Mouse (Mus musculus): ENCODE measurements at regions not wholly inside any gene's neighbourhood (a gene's known extent, or its start where the extent isn't known, plus 50 kb on each side); places are given as distances from the start of the nearest gene placed in this dataset.

DNA sequence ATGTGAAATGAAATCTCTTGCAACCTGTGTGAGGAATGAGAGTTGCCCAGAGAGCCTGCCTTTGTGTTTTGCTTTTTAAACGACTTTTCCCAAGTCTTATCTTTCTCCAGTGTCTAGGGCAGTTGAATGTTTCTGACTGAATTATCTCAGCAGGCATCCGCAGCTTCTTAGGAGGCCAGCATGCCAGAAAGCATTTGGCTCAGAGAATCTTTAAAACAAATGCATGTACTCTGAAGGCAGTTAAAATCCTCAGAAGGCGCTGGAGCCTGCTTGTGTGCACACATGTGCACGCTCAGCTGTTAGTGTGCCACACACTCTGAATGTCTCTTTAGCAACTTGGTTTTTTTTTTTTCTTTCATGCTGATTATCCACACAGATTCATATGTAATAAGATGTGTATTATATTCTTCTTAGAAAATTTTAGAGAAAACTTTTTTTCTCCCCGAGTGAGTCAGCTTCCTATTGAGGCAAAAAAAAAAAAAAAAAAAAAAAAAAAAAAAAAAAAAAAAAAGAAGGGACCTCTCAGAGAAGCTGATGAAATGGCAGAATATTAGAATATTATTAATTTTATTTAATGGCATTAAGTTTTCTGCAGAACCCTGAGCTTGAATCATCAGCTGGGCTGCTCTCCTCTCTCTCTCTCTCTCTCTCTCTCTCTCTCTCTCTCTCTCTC, 201.9 kb downstream of the Tmem38b start:
- DNase-seq (ENCODE audit: low spot score in 2 of 2): no peak

DNA sequence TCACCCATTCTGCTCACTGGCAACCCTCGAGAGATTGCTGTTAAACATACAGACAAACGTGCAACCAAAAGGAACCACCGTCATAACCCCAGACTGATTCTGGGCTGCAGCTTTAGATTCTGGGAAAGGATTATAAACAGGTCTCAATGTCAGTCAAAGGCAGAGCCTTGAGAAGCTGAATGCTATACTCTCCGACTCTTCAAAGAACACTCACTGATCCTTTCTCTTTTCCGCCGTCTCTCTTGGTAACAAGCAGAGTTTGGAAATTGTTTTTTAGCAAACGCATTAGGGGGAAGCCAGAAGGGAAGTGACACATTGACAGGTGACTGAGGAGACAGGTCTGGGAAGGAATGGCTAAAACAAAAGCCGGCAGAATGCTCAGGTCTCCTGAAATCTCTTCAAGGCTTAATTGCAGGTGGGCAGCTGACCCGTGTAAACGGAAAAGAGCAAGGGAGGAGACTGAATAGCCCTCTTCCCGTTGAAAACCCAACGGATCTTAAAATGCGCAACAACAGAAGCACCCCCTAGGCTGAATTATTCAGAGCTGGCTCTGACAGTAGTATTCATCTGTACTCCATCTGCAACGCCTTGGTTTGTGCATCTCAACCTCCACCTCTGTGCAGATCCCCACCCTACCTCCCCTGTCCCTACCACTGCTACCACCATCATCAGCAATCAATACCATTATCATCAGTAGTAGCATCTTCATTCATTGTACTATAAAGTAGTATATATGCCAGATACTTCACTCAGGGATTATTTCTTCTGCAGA, 219.6 kb downstream of the Tmem38b start:
- no peak for DNase-seq (ENCODE audit: low spot score in 2 of 2)

DNA sequence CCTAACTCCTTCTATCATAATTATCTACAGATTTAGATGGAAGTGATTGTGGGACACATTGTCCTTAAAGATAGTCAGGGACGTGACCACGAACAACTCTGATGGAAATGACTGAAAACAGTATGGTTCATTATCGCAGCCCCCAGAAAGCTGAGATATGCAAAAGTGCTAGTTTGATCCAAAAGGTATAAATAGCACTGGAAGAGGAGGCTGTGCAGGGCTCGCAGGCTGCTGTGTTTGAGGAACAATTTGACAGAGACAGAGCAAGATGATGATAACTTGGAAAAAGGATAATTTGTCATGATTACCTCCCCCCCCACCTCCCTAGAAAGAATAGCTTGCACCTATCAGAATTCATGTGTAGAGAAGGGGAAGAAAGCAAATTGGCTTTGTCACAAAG, 238.5 kb downstream of the Tmem38b start:
- no peak for DNase-seq (ENCODE audit: low spot score in 2 of 2)

DNA sequence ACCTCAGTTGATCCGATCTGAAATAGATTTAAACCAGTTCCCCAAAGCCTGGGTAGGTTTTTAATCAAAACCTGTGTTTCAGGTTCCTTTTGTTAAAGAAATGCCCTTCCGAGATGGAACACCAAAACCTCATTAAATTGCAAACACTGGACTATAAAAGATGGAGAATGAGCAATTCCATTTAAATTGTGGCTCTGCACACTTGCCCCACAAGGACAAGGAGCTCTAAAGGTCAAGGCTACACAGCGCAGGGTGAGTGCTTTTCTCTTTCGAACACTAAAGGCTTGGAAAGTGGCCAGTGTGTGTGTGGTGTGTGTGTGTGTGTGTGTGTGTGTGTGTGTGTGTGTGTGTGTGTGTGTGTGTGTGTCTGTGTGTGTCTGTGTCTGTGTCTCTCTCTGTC, 246.1 kb downstream of the Tmem38b start:
- DNase-seq (ENCODE audit: low spot score in 2 of 2): no peak

DNA sequence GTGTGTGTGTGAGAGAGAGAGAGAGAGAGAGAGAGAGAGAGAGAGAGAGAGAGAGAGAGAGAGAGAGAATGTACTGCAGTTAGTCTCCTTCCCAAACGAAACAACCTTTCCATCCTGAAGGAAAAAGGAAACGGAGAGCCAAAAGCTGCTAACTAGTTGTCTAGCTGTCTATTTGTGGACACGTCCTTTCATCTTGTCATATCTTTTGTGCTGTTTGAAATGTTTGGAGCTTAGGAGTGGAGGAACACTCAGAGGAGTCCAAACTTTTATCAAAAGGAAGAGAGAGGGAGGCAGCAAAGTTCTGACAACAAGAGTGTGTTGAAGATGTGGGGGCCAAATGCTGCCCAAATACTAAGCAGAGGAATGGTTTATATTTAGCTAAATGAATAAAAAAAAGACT, 246.6 kb downstream of the Tmem38b start:
- DNase-seq (ENCODE audit: low spot score in 2 of 2): no peak

DNA sequence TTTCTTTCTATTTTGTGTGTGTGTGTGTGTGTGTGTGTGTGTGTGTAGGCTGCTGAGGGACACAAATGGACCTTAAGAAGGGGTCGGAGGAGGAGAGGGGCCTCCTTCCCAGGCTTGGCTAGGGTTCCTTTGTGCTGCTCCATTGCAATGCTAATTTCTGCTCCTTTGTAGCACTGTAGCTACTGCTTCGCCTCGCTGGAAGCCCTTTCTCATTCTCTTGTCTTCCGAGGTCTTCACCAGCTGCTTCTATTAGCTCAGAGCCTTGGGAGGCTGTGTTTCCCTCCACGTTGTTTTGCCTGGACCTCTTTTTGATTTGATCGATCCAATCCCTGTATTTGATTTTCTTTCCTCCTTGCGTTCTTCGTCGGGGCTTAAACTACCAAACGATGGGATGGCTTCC, 247.1 kb downstream of the Tmem38b start:
- no peak for DNase-seq (ENCODE audit: low spot score in 2 of 2)

DNA sequence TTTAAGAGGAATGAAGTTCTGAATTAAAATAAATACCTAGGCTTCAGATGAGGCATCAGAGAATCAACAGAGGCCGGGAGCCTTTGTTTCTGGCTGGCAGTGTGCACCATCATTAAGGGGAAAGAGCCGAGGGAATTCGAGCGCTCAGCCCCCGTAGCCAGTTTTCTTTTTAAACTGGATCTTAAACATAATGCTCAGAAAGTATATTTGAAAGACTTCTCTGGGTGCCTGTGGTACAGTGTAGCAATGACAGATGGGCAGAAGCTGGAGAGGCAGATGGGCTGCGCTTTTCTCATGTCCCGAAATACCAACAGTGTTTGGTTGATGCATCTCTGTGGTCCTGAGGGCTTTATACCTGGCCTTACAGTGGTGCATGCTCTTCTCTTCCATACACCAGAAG, 247.6 kb downstream of the Tmem38b start:
- DNase-seq (ENCODE audit: low spot score in 2 of 2): no peak

DNA sequence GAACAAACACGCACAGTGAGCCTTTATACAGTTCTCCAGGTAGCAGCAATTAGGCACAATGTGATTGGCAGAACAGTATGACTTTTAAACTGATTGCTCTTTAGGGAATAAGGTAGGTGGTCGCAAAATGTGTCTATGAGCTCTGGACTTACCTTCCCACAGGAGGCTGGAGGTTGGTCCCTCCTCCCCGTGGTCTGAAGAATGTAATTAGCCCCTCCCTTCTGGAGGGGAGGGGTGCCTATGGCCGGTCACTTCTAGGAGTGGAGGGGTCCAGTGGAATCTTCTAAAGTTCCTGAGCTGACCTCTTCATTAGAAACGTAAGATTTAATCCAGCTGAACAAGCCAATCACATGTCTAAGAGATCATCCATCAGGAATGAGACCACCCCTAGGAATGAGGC, 248.4 kb downstream of the Tmem38b start:
- no peak for DNase-seq (ENCODE audit: low spot score in 2 of 2)

DNA sequence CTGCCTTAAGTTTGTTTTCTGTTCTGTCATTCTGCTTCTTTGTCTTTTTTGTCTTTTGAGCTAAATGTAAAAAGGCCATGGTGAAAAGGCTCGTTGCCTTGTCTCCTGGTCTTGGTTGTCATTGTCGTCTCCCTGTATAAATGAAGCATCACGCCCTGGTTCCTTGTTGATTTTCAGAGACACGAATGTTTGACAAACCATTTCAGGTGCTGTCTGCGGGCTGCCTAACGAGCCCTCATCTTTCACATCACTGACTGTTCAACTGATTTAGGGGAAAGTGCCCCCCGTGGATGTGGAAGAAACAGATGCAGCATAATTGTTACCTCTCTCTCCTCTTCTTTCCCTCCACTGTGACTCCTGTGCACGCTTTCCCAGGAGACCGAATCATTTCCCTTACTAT, 254.7 kb downstream of the Tmem38b start:
- DNase-seq (ENCODE audit: low spot score in 2 of 2): no peak

DNA sequence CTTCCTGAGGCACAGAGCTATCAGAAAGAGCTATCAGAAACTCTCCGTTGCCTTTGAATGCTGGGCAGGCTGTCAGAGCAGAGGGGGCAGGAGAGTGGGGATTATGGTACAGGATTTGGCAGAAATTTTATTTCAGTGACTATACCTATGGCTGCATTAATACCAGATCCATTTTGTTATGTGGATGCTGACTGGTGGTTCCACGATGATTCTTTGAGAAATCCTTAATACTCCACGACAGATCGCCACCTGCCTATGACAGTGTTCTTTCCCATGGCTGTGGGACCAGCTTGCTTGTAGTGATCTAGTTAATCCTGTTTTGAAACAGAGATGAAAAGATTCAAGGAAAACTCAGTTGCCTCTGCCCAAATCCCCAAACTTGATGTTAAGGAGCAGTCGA, 255.6 kb downstream of the Tmem38b start:
- no peak for DNase-seq (ENCODE audit: low spot score in 2 of 2)

DNA sequence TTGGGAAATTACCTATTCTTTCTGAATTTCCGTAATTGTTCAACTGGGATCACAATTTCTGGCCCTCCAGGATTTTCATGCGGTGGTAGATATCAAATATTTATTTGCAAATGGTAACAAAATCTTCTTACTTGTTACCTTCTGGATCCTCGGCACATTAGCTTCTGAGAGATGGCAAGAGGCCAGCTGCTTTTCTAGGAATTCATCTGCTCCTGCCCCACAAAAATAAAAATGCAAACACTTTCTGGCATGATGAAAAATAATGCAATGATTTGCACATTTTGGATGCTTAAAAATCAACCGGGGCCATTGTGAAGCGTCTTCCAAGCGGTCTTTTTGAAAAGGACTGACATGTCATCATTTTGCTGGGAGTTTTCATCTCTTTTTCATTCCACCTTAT, 258.9 kb downstream of the Tmem38b start:
- no peak for DNase-seq (ENCODE audit: low spot score in 2 of 2)

DNA sequence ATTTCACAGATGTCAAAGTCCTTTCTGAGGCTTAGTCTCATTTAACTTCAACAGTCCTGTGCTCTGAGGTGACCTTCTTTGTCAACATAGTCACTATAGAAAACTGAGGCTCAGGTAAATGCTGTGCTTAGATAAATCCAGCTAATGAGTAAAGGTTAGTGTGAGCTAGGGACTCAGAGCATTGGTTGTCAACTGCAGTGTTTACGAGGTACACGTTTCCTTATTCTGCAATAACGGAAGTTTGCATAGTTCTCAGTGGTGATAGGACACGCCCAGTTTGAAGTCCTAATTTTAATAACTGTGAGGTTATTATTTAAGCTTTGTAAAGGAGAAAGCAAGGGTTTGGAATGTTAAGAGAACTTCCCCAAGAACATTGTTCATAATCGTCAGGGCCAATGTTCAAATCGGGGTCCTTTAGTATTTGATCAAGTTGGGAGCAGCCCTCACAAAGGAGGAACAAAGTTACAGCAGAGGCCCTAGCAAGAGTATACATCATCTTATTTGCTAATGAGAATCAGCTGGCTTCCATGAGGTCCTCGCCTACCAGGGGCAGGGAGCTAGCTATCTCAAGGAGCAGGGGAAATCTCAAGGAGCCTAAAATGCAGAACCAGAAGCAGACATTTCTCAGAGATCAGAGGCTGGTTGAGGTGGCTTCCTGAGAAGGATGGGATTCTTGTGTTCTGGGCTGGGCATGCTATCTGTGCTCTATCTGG, 268.6 kb downstream of the Tmem38b start:
- no peak for DNase-seq (ENCODE audit: low spot score in 2 of 2)

DNA sequence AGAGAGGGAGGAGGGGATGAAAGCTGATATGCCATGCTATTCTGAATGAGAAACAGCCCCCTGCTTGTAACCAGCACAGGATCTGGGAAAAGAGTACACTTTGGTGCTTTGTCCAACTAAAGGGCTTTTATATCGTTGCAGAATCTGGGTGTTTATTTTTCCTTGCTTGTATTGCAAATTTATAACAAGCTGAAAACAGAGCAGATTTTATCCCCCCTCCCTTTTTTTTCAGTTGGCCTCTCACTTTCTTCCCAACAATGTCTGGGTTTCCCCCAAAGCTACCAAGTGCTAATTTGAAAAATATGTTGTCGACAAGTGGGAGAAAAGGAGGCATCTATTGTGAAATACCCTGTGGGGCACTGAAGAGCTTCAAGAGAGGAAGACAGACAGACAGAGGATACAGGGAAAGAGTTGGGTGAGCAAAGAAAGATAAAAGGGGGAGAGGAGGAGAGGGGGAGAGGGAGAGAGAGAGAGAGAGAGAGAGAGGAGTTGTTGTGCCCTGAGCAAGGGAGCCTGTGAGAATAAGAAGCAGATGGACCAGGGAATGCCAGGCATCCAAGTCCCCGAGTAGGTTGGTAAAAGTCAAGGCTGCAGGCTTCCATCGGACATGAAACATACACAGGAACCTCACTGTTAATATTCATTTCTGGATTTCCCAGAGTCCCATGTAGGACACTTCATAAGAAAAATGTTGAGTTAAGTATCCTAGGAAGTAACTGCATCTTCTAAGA, 269.5 kb downstream of the Tmem38b start:
- DNase-seq (ENCODE audit: low spot score in 2 of 2): no peak

DNA sequence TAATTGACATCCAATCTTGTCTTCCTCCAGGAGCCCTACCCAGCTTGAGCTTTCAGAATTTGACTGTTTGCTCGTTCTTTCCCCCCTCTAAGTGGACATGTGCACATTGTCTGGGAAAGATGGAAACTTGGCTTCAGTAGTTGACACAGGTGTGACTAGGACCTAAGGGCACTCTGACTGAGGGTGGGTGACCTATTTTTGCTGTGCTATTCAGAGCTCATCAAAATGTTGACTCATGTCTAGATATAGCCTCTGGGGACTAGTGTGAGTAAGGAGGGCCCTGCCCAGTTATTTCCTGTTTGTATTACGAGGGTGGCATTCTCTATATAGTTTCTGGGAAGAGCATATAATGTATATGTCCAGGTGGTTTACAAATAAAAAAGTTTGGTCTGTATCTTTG, 271.7 kb downstream of the Tmem38b start:
- DNase-seq (ENCODE audit: low spot score in 2 of 2): no peak

DNA sequence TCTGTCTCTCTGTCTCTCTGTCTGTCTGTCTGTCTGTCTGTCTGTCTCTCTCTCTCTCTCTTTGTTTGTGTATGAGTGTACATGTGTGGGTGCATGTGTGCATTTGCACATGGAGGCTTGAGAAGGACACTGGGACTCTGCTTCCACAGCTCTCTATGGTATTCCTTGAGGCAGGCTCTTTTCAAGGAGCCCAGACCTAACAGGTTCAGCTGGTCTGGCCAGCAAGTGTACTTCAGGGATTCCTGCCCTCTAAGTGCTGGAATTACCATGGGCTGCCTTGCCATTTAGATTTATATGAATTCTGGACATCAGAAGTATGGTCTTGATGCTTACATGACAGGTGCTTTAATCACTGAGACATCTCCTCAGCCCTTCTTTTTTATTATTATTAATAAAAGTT, 274.4 kb downstream of the Tmem38b start:
- DNase-seq (ENCODE audit: low spot score in 2 of 2): no peak

DNA sequence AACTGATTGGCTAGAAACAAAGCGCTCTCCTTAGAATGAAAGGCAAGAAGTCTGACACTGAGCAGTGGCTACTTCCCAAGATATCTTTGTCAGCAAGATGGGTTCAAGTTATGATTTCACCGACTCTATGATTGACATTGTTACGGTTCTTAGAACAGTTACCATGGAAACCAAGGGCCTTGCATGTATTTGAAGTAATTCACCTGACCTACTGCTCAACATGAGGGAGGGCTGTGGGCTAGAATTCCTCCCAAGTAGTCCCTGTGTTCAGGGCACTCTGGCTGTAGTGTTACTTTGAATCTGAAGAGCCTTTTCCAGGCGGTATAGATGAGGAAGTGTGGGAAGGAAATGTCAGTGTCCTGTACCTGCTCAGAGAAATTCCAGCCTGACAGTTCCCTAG, 281.1 kb downstream of the Tmem38b start:
- no peak for DNase-seq (ENCODE audit: low spot score in 2 of 2)

DNA sequence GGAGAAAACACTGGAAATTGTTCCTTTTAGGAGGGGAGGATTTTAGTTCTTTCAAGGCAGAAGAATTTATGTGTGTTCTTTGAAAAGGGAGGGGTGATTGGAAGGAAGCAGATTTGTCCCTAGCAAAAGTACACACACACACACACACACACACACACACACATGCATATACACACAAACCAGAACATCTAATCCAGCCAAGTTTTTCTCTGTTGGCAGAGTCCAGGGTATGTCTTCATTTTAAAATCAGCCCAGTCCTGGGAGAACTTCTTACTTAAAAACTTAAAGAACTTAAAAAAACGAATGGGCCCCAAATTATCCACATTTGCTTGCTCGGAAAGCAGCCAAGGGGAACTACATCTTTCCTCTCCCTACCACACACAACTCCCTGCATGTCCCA, 290.5 kb downstream of the Tmem38b start:
- DNase-seq (ENCODE audit: low spot score in 2 of 2): no peak

DNA sequence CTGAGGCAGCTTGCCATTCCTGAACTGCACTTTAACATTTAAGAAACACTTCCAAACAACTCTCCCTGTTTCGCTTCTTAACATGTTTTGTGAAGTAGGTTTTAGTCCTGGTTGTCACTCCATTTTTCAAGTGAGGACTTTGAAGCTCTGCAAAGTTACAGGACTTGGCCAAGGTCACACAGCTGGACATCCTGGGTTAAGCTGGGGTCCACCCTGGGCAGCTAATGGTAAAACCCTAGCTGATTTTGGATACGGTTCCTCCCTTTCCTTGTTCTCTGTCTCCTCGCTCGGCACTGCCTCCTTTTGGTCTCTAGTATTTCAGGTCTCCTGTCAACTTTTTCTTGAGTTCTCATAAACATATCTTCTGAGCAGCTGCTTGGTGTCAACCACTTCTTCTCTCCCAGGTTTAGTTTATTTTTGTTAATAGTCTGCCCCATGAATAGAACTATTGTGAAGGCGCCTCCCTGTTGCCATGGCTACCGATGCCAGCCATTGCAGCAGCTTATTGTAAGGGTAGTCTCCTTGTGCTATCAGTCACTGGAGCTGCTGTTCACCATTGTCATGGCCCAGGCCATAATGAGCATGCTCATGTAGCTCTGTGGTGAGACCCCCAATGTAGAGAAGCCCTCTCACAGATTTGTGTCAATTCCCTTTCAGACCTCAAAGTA, 292.5 kb downstream of the Tmem38b start:
- no peak for DNase-seq (ENCODE audit: low spot score in 2 of 2)

DNA sequence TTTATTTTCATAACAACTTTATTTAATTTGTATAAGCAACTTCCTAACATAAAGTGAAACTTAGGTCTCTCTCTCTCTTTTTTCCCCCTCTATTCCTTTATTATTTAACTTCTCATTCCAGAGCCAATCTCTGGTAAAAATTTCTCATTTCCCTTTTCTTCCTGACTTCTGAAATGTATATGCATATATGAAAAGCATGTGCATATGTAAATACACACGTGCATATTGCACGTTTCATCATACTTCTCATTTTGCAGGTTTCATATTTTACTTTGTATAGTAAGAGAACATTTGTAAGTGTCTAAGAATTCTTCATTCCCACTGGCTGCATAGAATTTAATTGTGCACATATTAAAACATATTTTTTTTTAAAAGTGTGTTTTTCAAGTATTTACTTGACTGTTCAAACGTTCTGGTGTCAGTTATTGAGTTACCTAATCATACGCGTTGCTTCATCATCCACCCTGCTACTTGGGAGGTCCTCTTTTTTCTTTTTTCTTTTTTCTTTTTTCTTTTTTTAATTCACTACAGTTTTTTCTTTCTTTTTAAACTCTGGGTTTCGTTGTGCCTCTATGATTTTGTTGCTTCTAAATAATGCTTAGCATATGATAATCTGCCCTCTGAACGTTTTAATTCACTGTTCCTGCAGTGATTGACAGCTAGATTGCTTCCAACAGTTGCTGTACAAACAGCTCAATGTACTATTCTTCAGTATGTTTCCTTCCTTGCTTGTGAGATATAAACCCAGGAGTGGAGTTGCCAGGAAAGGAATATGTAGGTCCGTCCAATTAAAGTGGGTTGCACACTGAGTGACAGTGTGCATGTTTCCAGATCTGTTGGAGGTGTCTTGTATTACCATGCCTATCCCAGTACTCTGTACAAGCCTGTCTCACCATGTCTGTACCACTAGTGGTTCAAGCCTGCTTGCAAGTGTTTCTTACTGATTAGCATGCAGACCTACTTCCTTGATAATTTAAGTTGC, 303.2 kb downstream of the Tmem38b start:
- no peak for DNase-seq (ENCODE audit: low spot score in 2 of 2)

DNA sequence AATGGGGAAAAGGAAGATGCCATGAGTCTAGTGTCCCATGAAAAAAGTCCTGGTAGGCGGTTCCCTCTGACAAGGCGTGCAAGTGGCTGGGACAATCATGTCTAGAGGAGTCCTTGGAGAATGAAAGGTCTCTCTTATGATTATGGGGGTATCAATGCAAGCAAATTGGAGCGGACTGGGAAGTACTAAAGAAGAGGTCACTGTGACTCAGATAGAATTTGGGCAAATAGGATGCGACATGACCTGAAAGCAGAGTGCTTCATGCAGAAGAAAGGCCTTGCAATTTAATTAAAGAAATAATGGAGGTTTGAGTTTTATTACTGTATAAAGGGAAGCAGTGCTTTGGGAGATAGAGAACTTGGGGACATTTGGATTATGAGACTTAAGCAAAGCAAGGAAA, 330.3 kb downstream of the Tmem38b start:
- no peak for DNase-seq (ENCODE audit: low spot score in 2 of 2)
